Mouse (Mus musculus) liver, adult 2 months (tissue): ENCODE data around the gene Xcl1.

Experiments used
- CTCF ChIP-seq: fragments of 200-500 bp; IDR thresholded peaks from 2 replicates; pipeline ENCODE4 v1.5.1; 2011; ENCODE audit warnings: low read depth, low read length, control low read depth
- POLR2A ChIP-seq: fragments of 200-500 bp; IDR thresholded peaks from 2 replicates; pipeline ENCODE4 v1.6.1; 2011; ENCODE audit warnings: low read length, control low read depth; ENCODE audit not compliant: insufficient read depth; ENCODE audit errors: extremely low read depth

GRCm38 (mm10) chr1:164895806-164896205 is 39.5 kb downstream of the Xcl1 start:
- TF ChIP-seq CTCF (no peak), POLR2A (no peak)
